In genomic region chr10:86182183-86182805, GRCm38 (mm10) we compare ENCODE assay signal across 8 mouse cellular contexts.
DNase-seq lines count a peak whose midpoint lies in the region; ATAC-seq lines count a peak whose summit lies in the region.
"Had no signal": no experiment of that assay in that cellular context is flagged by ENCODE, and none has a peak within 500 bp of the region (broad histone marks: within the 10 kb centered on the region; RNA-seq: fewer than 3 reads in every experiment).

No protein-coding gene starts in this region.

- WGBS in liver, embryonic 13.5 days (ENCODE audit: insufficient replicate concordance) = 47% methylated on average over 3 of the region's 3 CpGs

- H3K36me3 ChIP-seq in liver, embryonic 13.5 days = no peaks in the 10 kb centered on the region
- H3K36me3 ChIP-seq: stomach, embryonic 15.5 days had no signal

- intact Hi-C loops in heart, postnatal 14 days (cut with DNase I) = loop anchor here (1.0 to 10.0 kb wide), 4 partner anchors 114 to 270 kb away; no protein-coding TSS in a partner anchor

- no peaks in the 10 kb centered on the region for H3K27me3 ChIP-seq in liver, embryonic 13.5 days
- H3K27me3 ChIP-seq: stomach, embryonic 15.5 days had no signal

- H3K4me2 ChIP-seq in liver, embryonic 13.5 days = no peak overlapping the region
- H3K4me2 ChIP-seq: stomach, embryonic 15.5 days had no signal

- no peak overlapping the region for H3K9ac ChIP-seq in liver, embryonic 13.5 days
- H3K9ac ChIP-seq: stomach, embryonic 15.5 days had no signal

- H3K4me1 ChIP-seq in liver, embryonic 13.5 days (replicated peaks) = no peaks in the 10 kb centered on the region
- H3K4me1 ChIP-seq: stomach, embryonic 15.5 days had no signal

- no peak for ATAC-seq in liver, embryonic 13.5 days (ENCODE audit: low read depth)

- DNase-seq in ovary, adult 18-20 months (ENCODE audit: low spot score) = peak; percentile 35
- DNase-seq in ovary, postnatal 10 days (ENCODE audit: low spot score) = no peak
- DNase-seq in adrenal gland, postnatal 10 days = peak; percentile 83
- DNase-seq in embryo, embryonic 10 days (ENCODE audit: low spot score) = peak; percentile 63
- peak; percentile 70 to 79 for DNase-seq in heart, postnatal 14 days
- DNase-seq in liver, embryonic 13.5 days = peak; percentile 18
- peak; percentile 8 to 35 for DNase-seq in spleen, adult 18-20 months

- no peak overlapping the region for H3K4me3 ChIP-seq in liver, embryonic 13.5 days (replicated peaks)
- H3K4me3 ChIP-seq: stomach, embryonic 15.5 days had no signal

- no peaks in the 10 kb centered on the region for H3K9me3 ChIP-seq in liver, embryonic 13.5 days (replicated peaks)
- H3K9me3 ChIP-seq: stomach, embryonic 15.5 days had no signal

- H3K27ac ChIP-seq in liver, embryonic 13.5 days = no peak overlapping the region
- H3K27ac ChIP-seq: stomach, embryonic 15.5 days had no signal
